Mouse (Mus musculus) monocyte, adult 5-6 weeks (primary cell): ENCODE data around the gene Smg5. TPM values are rescaled to one million over a fixed set of nuclear protein-coding genes. Genes with fewer than 3 reads are reported as not detected.
"Not testable (repeated sequence)": the region's sequence is repeated elsewhere in the genome, so short reads cannot be mapped to it uniquely, and the experiment has no call there.

Experiments
- ATAC-seq: fragments of 153-309, 156-312 bp; replicated peaks from 2 replicates; pipeline ENCODE4 v1.8.0; 2017; ENCODE audit warnings: mild to moderate bottlenecking; ENCODE audit not compliant: low TSS enrichment, insufficient number of reproducible peaks, severe bottlenecking, poor library complexity, low FRiP score
- total RNA-seq: library from RNA; stranded (forward); fragments of 200-1000, 200-491, 200-594 nt; gene quantifications from 3 replicates; pipeline ENCODE4 v1.2.3, GENCODE M21; 2017

Smg5 gene
- total RNA-seq, 1 experiment from 2014 or later, result 48.7 TPM

DNA sequence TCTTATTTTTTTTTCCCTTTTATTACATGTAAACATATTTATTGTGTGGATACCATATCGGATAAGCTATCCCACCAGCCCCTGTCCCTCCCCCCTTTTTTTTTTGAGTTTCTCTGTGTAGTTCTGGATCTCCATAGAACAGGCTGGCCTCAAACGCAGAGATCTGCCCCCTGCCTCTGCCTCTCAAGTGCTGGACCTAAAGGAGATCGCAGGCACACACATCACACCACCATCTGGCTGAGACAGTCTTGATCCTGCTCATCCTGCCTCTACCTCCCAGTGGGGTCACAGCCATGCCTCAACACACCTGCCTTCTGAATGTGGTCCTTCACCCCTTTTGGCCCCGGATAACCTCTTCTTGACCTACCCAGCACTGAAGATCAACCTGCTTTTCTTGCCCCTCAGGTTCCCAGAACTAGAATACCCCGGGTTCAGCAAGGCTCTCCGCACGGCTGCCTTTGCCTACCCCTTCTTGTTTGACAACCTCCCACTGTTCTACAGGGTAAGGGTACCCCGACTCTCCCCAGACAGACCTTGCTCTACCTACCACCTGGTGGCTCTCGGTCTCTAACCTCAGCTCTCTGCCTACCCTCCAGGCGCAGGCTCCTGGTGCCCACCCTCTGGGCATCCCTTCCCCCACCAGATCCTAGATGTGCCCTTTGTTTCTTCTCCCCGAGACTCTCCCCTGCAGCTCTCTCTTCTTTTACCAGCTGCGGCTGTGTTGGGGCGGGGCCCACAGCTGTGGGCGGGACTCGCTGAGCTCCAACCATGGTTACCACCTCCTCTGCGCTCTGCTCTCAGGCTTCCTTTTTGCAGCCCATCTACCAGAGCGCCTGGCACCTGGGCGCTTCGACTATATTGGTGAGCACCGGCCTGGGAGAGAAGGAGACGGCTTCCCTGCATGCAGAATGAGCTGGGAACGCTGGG is 45.6 kb downstream of the Smg5 start:
- ATAC-seq, result peak; percentile 57; the same call in 1 of the 2 replicates

DNA sequence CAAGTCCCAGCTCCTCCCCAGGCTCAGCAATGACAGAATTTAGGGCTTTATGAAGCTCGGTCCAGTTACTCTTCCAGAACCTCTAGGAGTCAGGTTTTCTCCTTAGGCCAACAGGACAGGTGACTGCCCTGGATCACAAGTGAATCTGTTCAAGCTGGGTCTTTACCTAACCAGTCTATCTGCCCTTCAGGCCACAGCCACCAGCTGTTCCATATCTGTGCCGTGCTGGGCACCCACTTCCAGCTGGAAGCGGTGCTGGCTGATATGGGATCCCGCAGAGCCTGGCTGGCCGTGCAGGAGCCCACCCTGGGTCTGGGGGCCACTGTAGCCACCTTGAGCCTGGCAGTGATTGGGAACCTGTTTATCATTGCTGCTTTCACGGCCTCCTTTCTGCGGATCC is 46.3 kb downstream of the Smg5 start:
- not testable (repeated sequence) for ATAC-seq

DNA sequence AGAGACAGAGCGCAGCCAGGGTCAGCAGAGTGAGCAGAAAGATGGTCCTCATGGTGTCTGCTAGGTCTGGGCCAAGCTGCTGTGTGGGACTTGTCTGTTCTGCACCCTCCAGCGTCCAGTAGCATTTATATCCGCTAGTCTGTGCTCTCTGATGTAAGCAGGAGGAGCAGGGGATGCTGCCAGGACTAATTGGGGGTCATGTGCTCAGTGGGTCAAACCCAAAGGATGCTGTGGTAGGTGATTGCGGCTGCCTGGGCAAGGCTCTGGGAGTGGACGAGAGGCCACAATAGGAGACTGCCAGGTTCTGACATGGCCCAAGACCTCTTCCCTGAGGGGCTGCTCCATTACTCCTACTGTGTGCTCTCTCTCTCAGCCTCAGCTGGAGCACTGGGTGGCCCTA is 48.3 kb downstream of the Smg5 start, which contains the start of gene Bglap:
TSS of gene Bglap (minus strand) at position 101 of the 400 bp plus-strand sequence.
- 0 out of 2 replicates have a peak, but pooled peaks have one; percentile 20 for ATAC-seq

DNA sequence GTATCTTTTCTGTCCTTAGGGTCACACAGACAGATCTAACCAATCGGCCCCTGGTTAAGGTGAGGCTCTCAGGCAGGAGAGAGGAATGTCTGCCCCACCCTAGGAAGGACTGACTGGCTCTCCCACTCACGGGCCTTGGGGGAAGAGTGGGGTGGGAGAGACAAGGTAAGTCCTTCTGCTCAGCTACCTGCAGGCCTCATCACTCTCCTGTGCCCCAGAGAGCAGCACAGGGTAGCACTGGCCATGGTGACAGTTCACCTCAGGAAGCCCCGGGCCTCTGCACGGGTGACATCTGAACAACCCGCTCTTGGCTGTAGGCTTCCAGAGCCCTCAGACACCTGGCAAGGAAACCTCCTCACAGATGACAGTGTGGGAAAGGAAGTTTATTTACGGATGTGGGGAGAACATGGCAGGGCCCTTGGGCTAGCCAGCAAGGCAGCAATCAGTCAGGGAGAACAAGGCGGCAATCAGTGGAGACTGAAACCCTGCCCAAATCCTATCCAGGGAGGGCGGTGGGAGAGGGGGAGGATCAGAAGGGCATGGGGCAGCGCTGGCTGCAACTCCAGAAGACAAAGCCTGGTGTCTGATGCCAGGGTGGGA is 57.8 kb downstream of the Smg5 start:
- ATAC-seq, result no peak

DNA sequence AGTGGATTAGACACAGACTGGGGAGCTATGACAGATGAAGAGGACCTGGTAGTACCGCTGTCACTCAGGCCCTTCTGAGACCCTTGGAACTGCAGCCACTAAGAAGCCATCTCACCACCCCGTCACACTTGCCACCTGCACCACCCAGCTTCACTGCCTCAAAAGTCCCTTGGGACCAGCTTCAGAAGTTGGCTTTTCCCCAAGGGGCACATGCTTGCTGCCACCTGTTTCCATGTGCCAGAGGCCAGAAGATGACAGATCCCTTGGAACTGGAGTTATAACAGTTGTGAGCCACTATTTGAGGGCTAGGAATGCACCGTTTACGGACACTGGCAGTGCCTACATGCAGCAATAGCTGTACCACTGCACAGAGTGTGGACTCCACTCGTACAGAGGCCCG is 59.2 kb downstream of the Smg5 start:
- 0 out of 2 replicates have a peak, but pooled peaks have one; percentile 11 for ATAC-seq

DNA sequence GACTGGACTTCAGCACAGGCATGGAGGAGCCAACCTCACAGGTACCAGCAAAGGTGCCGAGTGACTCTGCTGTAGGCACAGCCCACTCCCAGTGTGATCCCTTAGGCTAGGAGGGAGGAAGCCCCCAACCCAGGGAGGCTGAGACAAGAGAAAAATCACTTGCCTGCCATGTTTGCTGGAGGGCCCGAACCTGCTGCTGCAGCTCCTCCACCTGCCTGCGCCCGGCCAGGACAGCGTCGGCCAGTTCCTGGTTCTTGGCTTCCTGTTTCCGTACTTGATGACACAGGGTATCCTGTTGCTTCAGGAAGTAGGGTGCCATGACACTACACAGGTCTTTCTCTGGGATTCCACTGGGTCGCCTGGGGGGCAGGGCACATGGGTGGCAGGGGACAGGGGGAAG is 59.7 kb downstream of the Smg5 start:
- ATAC-seq, result no peak

DNA sequence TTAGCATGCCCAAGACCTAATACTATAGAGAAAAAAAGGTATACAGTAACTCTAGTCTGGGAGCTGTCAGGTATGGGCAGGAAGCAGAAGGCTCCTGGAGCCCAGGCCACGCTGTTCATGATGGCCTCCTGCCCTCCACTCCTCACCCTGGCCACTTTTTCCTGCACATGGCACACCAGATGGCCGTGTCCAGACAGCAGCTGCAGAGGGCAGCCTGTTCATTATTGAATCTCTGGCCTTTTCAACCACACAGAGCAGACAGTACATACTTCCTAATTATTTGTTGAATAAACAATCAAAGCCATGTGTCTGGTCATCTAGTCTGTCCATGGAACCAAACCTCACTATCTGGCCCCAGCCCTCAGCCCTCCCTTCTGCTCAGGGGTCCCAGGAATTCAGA is 62.6 kb downstream of the Smg5 start:
- no peak for ATAC-seq

DNA sequence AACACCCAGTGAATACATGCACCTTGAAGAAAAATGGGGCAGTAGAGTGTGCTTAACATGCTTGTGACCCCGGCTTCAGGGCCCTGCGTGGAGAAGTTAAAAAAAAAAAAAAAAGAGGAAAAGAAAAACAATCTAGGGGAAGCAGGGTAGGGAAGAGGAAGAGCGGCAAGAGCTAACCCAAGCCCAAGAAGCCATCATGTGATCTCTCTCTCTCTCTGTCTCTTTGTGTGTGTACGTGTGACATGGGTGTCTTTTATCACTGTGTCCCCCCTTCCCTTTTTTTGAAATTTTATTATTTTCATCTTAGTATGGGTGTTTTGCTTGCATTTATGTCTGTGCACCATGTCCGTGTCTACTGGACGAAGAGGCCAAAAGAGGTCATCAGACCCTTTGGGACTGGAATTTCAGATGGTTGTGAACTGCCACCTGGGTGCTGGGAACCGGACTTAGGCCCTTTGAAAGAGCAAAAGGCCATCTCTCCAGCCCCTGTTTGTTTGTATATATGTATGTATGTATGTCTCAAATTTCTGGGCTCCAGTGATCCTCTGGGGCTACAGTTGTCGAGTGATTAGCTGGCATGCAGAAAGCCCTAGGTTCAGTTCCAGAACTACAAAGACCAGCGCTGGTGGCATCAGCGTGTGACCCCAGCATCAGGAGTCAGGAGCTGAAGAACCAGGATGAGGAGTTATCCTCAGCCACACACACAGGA is 67.6 kb downstream of the Smg5 start:
- ATAC-seq, result peak; percentile 61; the same call in 1 of the 2 replicates

DNA sequence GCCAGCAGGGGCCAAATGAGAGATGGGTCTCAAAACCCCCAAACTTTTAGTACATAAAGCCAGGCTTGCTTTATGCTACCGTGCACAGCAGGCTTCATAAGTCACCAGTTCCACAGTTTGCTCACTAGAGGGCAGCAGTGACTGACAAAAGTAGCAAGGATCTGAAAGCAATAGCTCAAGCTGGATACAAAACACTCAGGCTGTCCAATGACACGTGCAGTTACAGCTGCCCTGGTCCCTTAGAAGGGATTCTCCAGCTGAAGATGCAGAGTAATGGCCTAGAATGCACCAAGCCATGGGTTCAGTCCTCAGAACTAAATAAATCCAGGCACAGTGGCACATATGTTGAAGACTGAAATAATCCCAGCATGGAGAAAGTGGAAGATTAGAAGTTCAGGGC is 71.0 kb downstream of the Smg5 start:
- ATAC-seq, result peak; percentile 57

DNA sequence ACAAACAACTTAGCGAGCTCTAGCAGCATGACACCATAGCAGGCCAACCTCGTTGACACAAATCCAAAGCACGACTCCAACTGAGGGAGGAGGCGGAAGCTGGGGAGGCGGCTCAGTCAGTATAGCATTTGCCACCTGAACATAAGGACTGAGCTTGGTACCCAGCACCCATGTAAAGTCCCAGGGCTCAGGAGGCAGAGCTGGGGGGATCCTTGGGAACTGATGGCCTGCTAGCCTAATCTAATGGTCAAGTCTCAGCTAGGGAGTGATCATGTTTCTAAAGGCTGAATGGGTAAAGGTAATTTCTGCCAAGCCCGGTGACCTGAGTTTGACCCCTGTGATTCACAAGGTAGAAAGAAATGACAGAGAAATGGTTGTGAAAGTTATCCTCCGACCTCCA is 71.5 kb downstream of the Smg5 start:
- ATAC-seq, result no peak

DNA sequence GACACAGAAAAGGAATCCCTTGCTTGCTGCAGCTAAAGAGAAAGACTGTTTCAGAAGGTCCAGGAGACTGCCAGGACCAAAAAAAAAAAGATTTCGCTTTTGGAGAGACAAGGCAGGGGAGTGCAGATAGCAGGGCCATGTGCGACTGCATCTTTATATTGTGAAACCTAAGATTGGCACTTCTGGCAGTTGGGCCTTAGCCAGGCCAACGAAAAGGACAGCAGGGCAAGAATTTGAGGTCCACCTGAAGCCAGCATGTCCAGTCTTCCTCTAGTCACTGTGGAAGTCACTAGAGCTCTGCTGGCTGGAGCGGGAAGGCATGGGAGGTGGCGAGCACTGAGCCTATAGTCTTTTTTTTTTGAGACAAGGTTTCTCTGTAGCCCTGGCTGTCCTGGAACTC is 72.9 kb downstream of the Smg5 start:
- no peak for ATAC-seq

DNA sequence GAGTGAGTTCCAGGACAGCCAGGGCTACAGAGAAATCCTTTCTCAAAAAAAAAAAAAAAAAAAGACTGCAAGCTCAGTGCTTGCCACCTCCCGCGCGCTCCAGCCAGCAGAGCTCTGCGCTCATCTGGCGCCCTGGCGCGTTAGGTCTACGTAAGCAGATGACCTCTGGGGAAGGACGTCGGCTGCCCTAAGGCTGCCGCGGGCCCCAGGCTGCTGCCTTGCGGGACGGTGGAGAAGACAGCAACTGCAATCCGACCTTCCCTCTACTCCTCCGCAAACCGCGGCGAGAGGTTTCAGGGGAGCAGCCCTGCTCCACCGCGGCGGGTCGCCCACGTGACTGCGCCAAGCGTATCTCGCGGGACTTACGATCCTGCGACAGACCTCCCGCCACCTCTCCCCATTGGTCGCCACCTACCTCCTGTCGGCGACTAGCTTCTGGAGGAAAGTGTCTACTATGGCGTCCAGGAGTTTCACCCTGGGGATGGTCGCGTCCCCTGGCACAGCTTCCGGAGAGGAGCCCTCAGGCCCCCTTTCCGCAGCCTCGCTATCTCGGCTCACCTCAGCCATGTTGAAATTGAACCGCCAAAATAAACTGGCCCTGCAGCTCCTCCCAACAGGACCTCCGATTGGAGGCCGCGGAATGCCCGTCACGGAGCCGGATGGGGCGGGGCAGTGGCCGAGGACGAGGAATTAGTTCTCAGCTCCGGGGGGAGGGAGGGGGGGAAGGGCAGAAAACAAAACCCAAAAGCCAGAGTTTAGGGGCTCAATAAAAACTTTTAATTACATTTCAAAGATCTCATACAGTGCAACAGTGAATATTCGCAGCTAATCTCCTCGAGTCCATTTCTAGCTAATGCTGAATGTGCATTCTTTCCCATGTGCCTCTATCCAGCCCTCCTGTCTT is 73.9 kb downstream of the Smg5 start, which contains the start of gene Pmf1:
TSS of gene Pmf1 (minus strand) at position 591 of the 904 bp plus-strand sequence.
- peak; percentile 82 for ATAC-seq

DNA sequence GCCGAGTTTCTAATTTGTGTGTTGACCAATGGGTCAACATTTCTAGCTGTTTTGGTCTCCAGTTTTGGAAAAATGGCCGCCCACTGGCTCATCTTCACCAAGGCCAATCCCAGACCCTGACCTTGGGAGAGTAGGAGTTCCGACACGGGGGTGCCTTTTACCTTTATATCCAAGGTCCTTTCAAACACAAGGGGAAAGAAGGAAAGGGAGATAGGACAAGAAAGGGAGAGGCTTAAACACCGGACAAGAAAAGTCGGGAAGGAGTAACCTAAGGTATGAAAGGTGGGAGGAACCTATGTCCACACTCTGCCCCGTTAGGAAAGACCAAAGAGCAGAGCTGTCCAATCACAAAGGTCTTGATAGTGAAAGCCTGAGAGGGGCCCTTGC is 74.6 kb downstream of the Smg5 start:
- no peak for ATAC-seq

DNA sequence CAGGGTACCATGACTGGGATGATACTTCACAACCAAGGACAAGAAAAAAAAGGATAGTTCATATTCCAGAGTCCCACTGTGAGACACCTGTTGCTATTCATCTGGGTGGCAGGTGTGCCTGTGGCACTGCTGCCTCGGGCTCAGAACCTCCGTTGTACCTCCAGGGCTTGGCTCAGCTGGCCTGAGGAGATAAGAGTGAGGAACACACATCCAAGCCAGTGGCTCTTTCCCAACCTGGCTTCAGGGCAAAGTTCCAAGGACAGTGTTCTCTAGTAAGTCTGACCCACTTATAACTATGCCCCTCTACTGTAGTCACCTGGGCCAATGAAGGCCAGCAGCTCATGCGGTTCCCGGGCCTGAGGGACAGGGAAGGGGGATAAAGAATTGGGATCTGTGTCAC is 75.6 kb downstream of the Smg5 start:
- ATAC-seq, result no peak

Other genes with a start within 250 kb of the Smg5 start
- 94.8 to 111 TPM (median 99.0 TPM) in 3 replicates for gene Mef2d, start 193.9 kb upstream of the Smg5 start, total RNA-seq
- not detected in 3 replicates for gene Rhbg, start 81.6 kb upstream of the Smg5 start, total RNA-seq
- gene Gm38392, start 49.0 kb upstream of the Smg5 start, total RNA-seq, result 0.43 TPM in 1 of 3 replicates, not detected in the others
- 5.1 TPM in 1 of 3 replicates, not detected in the others for gene Tsacc, start 39.3 kb upstream of the Smg5 start, total RNA-seq
- 95.0 to 123 TPM (median 105 TPM) in 3 replicates for gene Cct3, start 39.1 kb upstream of the Smg5 start, total RNA-seq
- gene Glmp, start 11.2 kb upstream of the Smg5 start, total RNA-seq, result 12.1 to 34.5 TPM (median 17.5 TPM) in 3 replicates
- 0.49 to 1.8 TPM in 2 of 3 replicates, not detected in the other for gene Tmem79, start 112 bp upstream of the Smg5 start, total RNA-seq
- gene Paqr6, start 28.3 kb downstream of the Smg5 start, total RNA-seq, result 1.6 TPM in 1 of 3 replicates, not detected in the others
- not detected in 3 replicates for gene Bglap3, start 36.5 kb downstream of the Smg5 start, total RNA-seq
- gene Bglap2, start 42.4 kb downstream of the Smg5 start, total RNA-seq, result not detected in 3 replicates
- not detected in 3 replicates for gene Bglap, start 48.2 kb downstream of the Smg5 start, total RNA-seq
- 14.2 to 29.8 TPM (median 14.4 TPM) in 3 replicates for gene Pmf1, start 74.1 kb downstream of the Smg5 start, total RNA-seq
- gene Slc25a44, start 88.9 kb downstream of the Smg5 start, total RNA-seq, result 11.4 to 19.2 TPM (median 15.5 TPM) in 3 replicates
- 41.3 to 161 TPM (median 62.1 TPM) in 3 replicates for gene Sema4a, start 124.9 kb downstream of the Smg5 start, total RNA-seq
- gene Lmna, start 173.7 kb downstream of the Smg5 start, total RNA-seq, result 28.1 to 43.4 TPM (median 40.8 TPM) in 3 replicates
- gene Mex3a, start 196.1 kb downstream of the Smg5 start, total RNA-seq, result 0.19 to 0.39 TPM in 2 of 3 replicates, not detected in the other
- gene Rab25, start 212.0 kb downstream of the Smg5 start, total RNA-seq, result 0.97 TPM in 1 of 3 replicates, not detected in the others
- gene Lamtor2, start 216.8 kb downstream of the Smg5 start, total RNA-seq, result 61.5 to 63.7 TPM (median 63.2 TPM) in 3 replicates
- 14.7 to 25.7 TPM (median 19.6 TPM) in 3 replicates for gene Ubqln4, start 217.5 kb downstream of the Smg5 start, total RNA-seq
- 23.2 to 70.0 TPM (median 35.5 TPM) in 3 replicates for gene Ssr2, start 239.6 kb downstream of the Smg5 start, total RNA-seq